Mouse (Mus musculus): Measurements from ENCODE around the gene Shkbp1.

Gene Shkbp1

DNA sequence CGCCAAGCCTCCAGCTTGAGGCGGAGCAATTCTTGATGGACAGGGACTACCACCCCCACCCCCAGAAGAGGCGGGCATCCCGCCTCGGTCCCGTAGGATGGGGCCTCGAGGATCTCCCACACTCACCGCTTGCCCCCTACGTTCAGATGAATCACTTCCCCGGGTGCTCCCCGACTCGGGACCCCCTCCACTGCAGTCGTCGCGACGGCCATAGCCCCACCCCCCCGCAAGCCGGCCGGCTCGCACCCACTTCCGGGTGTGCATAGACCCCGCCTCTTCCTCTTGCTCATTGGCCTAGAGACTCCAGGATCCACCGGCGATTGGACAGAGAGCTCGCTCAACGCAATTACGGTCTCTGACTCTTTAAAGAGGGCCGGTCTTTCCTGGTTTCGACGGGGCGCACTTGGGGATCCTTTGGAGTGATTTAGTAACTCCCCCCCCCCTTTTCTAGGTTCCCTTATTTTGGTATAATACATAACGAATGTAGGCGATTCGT, at the start of gene Shkbp1:
Gene Shkbp1, minus strand, starts transcription at position 275 of the 496 bp plus-strand sequence.
- peak; percentile 83 for DNase-seq (ENCODE audit: low read depth)

DNA sequence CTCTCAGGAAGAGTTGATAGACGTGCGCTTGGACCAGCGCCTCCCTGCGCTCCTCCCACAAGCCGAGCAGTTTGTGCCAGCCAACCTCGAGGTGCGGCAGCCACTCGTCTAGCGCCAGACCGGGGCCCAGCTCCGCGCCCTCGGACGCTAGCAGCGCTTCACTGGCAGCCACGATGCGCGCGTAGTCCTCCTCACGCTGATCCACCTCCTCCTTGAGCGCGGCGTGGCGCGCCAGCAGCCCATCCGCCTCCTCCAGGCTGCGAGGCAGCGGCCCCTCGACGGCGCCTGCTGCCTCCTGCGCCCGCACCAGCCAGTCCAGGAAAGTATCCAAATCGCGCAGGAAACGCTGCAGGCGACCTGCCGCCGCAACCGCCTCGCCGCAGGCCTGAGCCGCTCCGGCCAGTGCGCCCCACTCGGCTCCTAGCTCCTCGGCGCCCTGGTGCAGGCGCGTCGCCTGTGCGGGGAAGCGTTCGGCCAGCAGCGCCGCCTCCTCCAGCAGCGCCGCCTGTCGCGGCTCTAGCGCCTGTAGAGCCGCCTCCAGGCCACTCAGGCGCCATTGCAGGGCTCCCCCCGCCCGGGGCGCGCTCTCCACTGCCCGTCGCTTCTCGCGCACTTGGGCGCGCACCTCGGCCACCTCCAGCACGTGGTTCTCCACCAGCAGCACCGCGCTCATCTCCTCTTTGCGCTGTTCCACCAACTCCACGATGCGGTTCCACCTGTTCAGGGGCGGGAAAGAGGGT, 48.6 kb upstream of the Shkbp1 start:
- DNase-seq (ENCODE audit: low read depth): no peak

DNA sequence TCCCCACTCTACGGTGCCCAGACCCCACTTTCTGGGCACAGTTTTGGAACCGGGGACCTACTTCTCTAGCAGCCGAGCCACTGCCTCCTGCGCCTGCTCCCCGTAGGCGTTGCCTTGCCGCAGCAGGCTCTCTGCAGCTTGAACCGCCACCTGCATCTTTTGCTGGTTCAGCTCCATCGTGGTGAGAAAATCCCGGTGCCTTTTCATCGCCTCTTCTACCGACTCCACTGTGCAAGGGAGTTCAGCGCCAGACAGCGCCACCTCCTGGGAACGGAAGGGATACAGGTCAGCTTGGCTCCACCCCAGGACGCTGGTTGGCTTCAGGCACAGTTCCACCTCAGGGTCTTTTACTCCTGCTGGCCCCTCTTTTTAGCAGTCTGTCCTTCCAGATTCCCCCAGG, 46.9 kb upstream of the Shkbp1 start:
- DNase-seq (ENCODE audit: low read depth): peak; percentile 57

DNA sequence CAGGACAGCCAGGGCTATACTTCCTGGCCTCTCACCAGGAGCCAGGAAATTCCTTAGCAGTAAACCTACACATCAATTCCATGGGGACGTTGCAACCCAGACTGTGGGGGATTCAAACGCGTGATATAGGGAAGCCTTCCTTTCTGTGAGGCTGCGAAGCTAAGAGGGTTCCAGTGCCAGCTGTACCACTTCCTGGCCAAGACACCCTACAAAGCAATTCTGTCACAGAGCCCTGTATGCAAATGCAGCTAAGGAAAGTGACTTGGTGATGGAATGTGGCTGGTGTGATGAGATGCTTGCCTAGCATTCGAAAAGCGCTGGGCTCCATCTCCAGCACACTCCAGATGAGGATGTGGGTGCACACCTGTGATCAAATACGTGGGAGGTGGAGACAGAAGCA, 44.7 kb upstream of the Shkbp1 start:
- no peak for DNase-seq (ENCODE audit: low read depth)

DNA sequence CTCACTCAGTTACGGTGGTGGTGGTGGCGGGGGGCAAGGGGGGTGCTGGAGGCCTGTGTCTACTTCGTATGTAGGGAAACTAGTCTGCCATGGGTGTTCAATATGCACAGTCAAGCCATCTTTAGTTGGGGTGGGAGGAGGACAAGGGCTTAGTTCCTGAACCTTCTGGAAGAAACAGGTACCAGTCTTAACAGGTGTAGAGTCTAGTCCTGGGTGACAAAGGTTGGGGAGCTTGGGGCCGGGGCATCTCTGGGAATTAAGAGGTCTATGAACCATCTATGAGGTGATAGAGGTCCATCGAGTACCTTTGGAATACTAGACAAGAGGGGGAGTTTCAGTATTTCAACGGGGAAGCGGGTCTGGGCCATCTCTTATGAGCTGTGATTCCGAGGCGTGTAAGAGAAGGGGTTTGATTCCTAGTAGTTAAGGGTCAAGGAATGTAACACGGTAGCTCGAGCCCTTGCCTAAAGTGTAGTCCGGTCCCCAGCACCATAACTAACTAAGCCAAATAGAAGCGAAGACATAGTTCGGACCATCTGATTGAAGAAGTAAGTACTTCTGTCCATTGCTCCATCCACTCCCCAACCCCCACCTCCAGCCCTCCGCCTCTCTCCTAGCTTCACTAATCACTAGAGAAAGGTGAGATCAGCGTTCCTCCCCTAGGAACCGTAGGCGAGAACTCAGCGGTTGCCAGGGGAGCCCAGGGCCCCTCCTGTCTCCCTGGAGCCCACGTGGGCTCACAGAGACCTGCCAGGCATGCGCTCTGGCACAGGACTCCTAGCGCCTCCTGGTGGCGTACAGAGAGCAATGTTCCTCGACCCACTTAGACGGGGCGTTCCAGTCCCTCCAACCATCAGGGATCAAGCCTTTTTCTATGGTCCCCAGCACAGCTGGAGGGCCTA, 41.5 kb upstream of the Shkbp1 start:
- DNase-seq (ENCODE audit: low read depth): no peak

DNA sequence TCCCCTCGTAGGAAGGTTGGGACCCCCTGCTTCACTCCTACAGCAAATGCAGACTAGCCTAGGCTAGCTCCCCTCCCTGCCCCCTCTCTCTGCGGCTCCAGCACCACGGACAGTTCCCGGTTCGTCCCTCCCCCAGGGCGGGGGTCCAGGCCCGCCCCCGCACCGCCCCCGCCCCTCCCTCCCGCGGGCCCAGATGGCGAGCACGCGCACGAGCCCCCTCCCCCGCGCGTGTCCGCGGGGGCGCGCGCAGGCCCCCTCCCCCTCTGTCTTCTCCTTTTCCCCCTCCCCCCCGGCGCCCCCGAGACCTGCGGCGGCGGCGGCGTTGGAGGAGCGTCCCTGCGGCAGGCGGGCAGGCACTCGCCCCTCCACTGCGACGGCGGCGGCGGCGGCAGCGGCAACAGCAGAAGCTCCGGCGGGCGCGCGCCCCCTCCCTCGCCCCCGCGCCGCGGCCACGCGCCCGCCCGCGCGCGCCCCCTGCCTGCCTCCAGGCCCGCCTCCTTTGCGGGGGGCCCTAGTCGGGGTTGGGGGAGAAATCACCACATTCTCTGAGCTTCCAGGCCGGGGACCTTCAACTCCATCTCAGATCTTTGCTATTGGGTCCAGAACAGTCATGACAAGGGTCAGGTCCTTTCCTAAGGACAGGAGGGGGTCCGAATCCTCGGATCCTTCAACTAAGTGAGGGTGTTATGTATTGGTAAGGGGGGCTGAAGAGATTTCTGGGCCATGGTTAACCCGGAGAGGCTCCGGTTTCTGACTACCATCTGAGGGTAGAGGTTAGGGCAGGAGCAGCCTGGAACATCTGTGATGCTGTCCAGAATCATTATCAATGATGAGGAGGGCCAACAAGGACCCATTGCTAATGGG, 40.6 kb upstream of the Shkbp1 start:
- DNase-seq (ENCODE audit: low read depth): no peak

DNA sequence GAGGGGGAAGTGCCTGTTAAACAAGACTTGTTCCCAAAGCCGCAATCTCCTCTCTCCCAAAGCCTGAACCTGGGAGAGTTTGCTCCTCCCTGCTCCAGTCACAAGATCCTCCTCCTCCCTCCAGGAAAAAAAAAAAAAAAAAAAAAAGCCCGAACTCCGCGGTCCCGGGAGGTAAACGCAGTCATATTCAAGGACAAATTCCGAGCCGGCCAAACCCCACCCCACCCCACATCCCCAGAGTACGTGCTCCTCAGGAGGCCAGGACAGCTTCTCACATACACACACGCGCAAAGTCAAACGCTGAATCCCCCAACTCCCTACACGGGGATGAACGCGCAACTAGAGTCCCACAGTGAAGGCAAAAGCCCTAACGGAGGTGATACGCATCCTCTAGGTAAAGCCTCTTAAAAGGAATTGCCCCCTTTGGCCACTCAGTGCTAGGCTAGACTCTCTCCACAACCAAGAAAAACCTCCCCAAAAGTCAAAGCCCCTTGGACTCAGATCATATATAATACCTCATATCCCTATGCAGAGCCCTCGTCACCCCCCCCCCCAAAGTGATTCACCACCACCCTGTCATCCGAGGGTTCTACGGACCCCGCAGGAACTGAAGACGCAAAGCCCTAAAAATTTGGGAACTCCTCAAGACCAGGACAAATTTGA, 39.8 kb upstream of the Shkbp1 start:
- DNase-seq (ENCODE audit: low read depth): no peak

DNA sequence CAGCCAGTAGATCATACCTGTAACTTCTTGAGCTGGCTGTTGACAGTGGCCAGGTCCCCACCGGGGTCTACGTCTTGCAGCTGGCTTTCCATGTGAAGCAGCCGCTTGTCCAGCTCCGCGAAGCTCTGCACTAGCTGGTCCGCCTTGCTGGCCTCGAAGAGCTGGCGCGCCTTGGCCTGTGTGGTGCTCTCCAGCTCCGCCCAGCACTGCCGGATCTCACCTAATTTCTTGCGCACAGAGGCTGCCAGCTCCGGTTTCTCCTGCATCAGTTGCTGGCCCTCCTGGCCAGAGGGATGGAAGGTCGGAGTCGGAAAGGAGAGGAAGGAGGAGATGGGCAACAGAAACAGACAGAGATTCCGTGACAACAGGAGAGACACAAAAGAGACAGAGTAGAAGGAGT, 35.6 kb upstream of the Shkbp1 start:
- DNase-seq (ENCODE audit: low read depth): no peak

DNA sequence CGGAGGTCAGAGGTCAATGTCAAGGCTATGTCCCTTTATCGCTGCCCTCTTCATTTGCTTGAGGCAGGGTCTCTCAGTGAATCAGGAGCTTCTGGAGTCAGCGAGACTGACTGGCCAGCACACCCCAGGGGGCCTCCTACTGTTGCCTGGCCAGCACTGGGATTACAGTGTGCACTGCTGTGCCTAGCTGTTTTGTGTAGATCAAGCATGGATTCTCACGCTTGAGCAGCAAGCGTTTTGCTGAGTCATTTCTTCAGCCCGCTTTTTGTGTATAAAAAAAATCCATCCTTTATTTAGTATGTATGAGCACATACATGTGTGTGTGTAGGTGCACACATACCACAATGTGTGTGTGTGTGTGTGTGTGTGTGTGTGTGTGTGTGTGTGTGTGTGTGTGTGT, 33.4 kb upstream of the Shkbp1 start:
- no peak for DNase-seq (ENCODE audit: low read depth)

DNA sequence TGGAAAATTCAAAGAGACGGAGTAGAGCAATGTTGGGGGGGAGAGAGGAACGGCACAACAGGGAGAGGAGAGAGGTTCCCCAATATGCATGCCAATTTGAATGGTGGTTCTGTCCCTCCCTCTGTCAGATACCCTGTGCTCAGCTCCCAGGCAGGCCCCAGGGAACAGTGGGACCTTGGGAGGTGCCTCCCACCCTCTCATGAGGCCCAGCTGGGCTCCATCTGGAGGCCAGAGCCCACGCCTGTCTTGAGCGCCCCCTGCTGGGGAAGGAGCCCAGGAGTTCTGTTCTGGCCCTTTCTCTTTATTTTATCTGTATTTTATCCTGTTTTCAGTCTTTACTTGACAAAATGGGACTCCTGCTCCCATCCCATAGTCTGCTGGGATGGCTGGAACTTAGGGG, 28.9 kb upstream of the Shkbp1 start:
- peak; percentile 56 for DNase-seq (ENCODE audit: low read depth)

DNA sequence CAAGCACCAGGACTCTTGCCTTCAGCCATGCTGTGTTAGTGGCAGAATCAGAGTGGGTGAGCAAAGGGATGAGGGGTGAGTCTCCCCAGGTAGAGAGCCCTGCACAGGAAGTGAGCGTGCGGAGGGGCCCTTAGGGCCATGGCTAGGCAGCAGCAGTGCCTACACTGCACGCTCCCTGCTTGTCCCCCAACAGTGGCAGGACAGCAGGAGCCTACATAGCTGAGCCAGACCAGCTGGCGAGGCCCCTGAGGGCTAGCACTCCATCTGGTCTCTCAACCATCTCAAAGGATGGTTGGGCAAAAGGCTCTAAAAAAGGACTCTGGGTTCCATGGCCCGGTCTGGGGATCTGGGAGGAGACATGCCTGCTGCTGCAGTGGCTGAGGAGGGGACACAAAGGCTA, 28.3 kb upstream of the Shkbp1 start:
- no peak for DNase-seq (ENCODE audit: low read depth)

DNA sequence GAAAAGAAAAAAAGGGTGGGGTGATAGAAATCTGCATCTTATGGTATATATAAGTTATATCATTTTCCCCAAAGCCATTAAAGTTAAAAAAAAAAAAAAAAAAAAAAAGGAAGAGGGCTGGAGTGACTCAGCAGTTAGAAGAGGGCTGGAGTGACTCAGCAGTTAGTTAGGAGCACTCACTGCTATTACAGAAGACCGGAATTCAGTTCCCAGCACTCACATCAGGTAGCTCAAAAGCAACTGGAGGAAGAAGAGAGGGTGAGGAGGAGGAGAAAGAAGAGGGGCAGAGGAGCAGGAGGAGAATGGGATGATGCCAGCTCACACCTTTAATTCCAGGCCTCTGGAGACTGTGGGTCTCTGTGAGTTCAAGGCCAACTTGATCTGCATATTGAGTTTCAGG, 27.4 kb upstream of the Shkbp1 start:
- DNase-seq (ENCODE audit: low read depth): no peak

DNA sequence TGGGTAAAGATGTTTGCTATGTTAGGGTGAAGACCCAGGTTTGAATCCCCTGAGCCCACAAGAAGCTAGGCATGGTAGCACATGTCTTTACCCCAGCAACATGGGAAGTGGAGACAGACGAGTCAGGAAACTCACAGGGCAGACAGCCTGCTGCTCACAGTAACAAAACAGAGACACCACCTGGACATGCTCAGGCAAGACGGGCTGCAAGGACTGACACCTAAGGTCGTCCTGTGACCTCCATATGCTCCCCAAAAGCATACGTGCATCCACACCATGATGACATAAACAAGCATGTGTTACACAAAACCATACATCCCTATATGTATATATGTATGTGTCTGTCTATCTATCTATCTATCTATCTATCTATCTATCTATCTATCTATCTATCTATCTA, 25.7 kb upstream of the Shkbp1 start:
- DNase-seq (ENCODE audit: low read depth): no peak

DNA sequence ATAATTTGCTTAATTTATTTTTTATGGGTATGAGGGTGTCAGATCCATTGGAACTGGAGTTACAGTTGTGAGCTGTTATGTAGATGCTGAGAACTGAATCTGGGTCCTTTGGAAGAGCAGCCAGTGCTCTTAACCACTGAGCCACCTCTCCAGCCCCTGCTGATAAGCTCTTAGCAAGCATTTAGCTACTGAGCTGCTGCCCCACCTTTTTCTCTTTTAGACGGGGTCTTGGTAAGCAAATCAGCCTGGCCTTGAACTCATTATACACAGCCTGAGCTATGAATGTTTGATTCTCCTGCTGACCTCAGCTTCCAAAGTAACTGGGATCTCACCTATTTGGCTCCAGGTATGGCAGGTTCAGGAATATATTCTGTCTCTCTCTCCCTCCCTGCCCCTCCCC, 25.2 kb upstream of the Shkbp1 start:
- DNase-seq (ENCODE audit: low read depth): no peak

DNA sequence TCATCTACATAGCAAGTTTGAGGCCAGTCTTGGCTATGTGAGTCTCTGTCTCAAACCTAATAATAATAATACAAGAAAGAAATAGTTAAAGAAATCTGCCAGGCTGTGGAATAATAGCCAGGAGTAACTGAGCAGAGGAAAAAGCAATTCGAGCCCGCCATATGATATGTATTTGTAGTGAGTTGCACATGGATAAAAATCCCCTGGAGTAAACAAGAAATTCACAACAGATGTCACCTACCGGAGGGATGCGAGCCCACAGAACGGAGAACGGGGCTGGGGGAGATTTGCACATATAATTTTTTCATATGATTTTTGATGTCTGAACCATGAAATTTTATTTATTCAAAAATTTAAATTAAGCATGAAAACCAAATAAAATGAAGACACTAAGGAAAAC, 24.0 kb upstream of the Shkbp1 start:
- DNase-seq (ENCODE audit: low read depth): no peak

DNA sequence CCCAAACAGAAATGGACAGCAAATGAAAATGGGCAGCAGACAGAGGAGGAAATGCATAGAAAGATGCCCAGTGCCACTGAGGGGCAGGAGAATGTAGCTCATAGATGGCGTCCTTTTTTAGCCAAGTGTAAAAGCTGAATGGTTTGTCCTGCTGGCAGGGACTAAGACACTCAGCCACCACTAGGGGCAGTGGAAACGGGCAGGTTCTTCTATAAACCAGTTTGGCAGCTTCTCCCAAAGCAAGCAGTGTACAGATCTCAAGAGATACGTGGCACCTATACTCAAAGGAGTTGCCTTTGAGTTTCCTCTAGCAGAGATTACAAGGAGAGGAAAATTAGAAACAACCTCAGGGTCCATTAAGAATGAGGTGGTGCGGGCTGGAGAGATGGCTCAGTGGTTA, 22.6 kb upstream of the Shkbp1 start:
- no peak for DNase-seq (ENCODE audit: low read depth)

DNA sequence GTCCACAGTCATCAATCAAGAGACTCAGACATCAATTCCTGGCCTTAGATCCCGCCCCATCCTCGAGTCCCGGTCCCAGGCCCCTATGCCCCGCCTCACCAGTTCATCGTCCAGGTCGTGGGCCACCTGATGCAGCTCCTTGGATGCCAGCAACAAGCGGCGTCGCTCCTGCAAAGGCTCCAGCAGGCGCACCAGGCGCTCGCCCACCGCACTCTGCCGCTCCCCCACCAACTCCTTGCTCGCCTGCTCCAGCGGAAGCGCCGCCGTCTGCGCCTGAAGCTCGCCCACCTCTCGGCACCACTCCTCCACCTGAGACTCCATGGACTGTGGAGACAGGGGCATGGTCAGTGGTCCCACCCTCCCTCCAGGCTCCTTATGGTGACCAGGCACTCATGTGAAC, 19.5 kb upstream of the Shkbp1 start:
- DNase-seq (ENCODE audit: low read depth): no peak

DNA sequence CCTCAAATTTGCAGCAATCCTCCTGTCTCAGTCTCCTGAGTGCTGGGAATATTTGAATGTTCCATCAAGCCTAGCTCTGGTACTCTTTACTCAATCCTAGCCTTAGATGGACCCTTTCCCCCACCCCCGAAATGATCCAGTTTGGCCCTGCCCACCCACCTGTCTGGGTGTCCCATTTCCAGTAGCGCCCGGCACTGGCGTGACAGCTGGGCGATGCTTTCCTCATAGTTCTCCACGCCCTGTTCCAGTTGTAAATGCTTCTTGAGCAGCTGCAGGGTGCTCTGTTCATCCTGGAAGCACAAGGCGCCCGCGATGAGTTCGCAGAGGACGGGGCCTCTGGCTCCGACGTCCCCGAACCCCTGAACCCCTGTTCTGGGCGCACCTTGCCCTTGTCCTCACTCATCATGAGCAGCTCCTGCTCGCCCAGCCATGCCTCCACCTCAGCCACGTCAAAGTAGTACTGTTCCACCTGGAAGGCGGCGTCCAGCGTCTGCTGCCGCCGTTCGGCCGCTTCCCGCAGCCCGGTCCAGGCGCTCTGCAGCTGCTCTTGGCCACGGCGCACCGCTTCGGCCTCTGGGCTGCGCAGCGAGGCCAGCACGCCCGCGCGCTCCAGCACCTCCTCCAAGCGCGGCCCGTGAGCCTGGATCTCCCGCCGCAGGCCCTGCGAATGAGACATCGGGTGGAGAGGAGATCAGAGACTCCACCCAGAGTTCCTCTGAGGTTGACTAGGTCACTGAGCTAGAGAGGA, 16.1 kb upstream of the Shkbp1 start:
- DNase-seq (ENCODE audit: low read depth): no peak

DNA sequence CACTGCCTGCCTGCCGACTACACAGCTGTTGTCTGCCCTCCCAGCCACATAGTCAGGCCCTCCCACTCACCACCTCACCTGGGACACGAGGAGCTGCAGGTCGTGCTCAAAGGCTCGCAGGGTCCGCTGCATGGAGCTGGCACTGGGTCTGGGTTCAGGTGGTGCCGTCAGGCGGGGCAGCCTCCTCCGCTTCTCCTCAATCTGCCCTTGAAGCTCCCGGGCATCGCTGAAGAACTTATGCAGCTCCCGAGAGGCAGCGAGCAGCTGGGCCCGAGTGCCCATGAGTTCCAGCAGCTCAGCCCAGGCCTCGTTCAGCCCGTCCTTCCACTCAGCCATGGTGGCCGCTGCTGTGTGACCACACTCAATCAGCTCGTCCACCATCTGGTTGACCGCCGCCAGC, 13.3 kb upstream of the Shkbp1 start:
- no peak for DNase-seq (ENCODE audit: low read depth)

DNA sequence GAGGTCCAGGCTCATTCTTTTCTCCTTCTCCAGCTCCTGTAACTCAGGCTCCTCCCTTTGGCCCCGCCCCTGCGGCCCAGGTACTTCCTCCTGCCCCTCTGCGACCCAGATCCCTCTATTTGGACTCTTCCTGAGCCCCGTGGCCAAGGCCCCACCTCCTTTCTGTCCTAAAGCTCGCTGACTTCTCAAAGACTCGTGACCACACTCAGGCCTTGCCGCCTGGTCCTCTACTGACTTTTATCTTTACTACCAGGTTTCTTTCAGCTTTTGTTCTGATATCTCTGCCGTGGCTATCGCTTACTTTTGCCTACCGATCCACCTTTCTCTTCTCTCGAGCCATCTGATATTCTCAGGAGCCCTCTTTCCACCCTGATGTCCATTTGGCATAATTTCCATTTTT, 12.2 kb upstream of the Shkbp1 start:
- no peak for DNase-seq (ENCODE audit: low read depth)

Data from c-Kit-positive CD71-negative TER-119-negative erythroid progenitor cells, embryonic 14.5 days (primary cell).